28 mouse cellular contexts compared by ENCODE assay signal in genomic region chr4:114435381-114435780, GRCm38 (mm10). TPM values are rescaled to one million over a fixed set of nuclear protein-coding genes. Genes with fewer than 3 reads are reported as not detected.
A peak's percentile ranks its signal among the peaks of the same experiment; 100 is the strongest.
DNase-seq lines count a peak whose midpoint lies in the region; ATAC-seq and TF ChIP-seq lines count a peak whose summit lies in the region.
"Had no signal": no experiment of that assay in that cellular context is flagged by ENCODE, and none has a peak within 500 bp of the region (broad histone marks: within the 10 kb centered on the region; RNA-seq: fewer than 3 reads in every experiment).

No protein-coding gene starts in this region.

- ATAC-seq in heart, embryonic 14.5 days (ENCODE audit: insufficient number of reproducible peaks, insufficient read depth, low FRiP score, low read depth): no peak
- no peak for ATAC-seq in midbrain, embryonic 11.5 days (ENCODE audit: low FRiP score)
- no peak for ATAC-seq in midbrain, embryonic 16.5 days
- ATAC-seq in lung, postnatal 0 days: peak; percentile 83
- ATAC-seq: forebrain, embryonic 15.5 days; inflammation-experienced regulatory T-cells, adult 6 months had no signal

- no peak for DNase-seq in heart, postnatal 10 days
- peak; percentile 69 for DNase-seq in midbrain, embryonic 11.5 days (ENCODE audit: low spot score, missing footprints)
- peak; percentile 77 for DNase-seq in lung, postnatal 0 days (ENCODE audit: low spot score)
- DNase-seq in adrenal gland, postnatal 36 days: no peak
- no peak for DNase-seq in layer of hippocampus, adult 8-10 months (ENCODE audit: low spot score in 2 of 2)
- DNase-seq: adrenal gland, adult 2 months; B cell, adult 2 months; cerebellum, adult 11-12 months; cerebellum, postnatal 10 days; gastrocnemius, postnatal 10 days; kidney, adult 18-20 months; kidney, postnatal 4 days; left cerebral cortex, postnatal 4 days; right cerebral cortex, postnatal 25 days; spleen, adult 18-20 months had no signal

- peak overlapping the region; percentile 6; the same call in 1 of the 2 replicates for H3K4me2 ChIP-seq in heart, embryonic 14.5 days (ENCODE audit: low read length)
- H3K4me2 ChIP-seq in midbrain, embryonic 11.5 days: no peak overlapping the region
- no peak overlapping the region for H3K4me2 ChIP-seq in midbrain, embryonic 16.5 days (ENCODE audit: low read length)
- no peak overlapping the region for H3K4me2 ChIP-seq in lung, postnatal 0 days (replicated peaks; ENCODE audit: low read depth, low read length)
- H3K4me2 ChIP-seq: forebrain, embryonic 15.5 days; hindbrain, embryonic 13.5 days; limb, embryonic 15.5 days; midbrain, embryonic 12.5 days; neural tube, embryonic 12.5 days had no signal

- 47% methylated on average over 7 of the region's 7 CpGs for WGBS in heart, embryonic 14.5 days
- WGBS in midbrain, embryonic 11.5 days: 89% methylated on average over 7 of the region's 7 CpGs
- WGBS in midbrain, embryonic 16.5 days: 83% methylated on average over 7 of the region's 7 CpGs
- WGBS in lung, postnatal 0 days: 52% methylated on average over 7 of the region's 7 CpGs

- H3K9me3 ChIP-seq in heart, embryonic 14.5 days (ENCODE audit: control insufficient read depth, low read length): no peaks in the 10 kb centered on the region
- H3K9me3 ChIP-seq in midbrain, embryonic 11.5 days (ENCODE audit: control insufficient read depth, low read length): no peaks in the 10 kb centered on the region
- no peaks in the 10 kb centered on the region for H3K9me3 ChIP-seq in midbrain, embryonic 16.5 days (replicated peaks; ENCODE audit: control insufficient read depth, low read length, poor library complexity, severe bottlenecking)
- no peaks in the 10 kb centered on the region for H3K9me3 ChIP-seq in lung, postnatal 0 days (ENCODE audit: low read length)
- H3K9me3 ChIP-seq: embryonic facial prominence, embryonic 10.5 days; forebrain, embryonic 15.5 days; hindbrain, embryonic 13.5 days; limb, embryonic 15.5 days; midbrain, embryonic 12.5 days; neural tube, embryonic 12.5 days had no signal

- TF ChIP-seq EP300 in lung, postnatal 0 days (IDR thresholded peaks at IDR 0.05): peak; percentile 77

- no peak overlapping the region for H3K4me3 ChIP-seq in heart, embryonic 14.5 days (ENCODE audit: control insufficient read depth in 1 of 2, insufficient read depth in 1 of 2, low read depth in 1 of 2, low read length in 2 of 2)
- H3K4me3 ChIP-seq in midbrain, embryonic 11.5 days (ENCODE audit: low read depth, low read length): no peak overlapping the region
- H3K4me3 ChIP-seq in midbrain, embryonic 16.5 days (ENCODE audit: low read depth, low read length): no peak overlapping the region
- no peak overlapping the region for H3K4me3 ChIP-seq in lung, postnatal 0 days (ENCODE audit: low read depth, low read length)
- H3K4me3 ChIP-seq: embryonic facial prominence, embryonic 10.5 days; forebrain, embryonic 15.5 days; hindbrain, embryonic 13.5 days; limb, embryonic 15.5 days; midbrain, embryonic 12.5 days; neural tube, embryonic 12.5 days had no signal

- H3K27ac ChIP-seq in heart, embryonic 14.5 days (replicated peaks in 1 of 2; ENCODE audit: control insufficient read depth in 1 of 2, insufficient read depth in 1 of 2, low read depth in 2 of 2, low read length in 2 of 2): no peak overlapping the region
- H3K27ac ChIP-seq in midbrain, embryonic 11.5 days (ENCODE audit: low read depth, low read length): no peak overlapping the region
- H3K27ac ChIP-seq in midbrain, embryonic 16.5 days (ENCODE audit: low read length): no peak overlapping the region
- no peak overlapping the region for H3K27ac ChIP-seq in lung, postnatal 0 days (ENCODE audit: low read length)
- H3K27ac ChIP-seq: embryonic facial prominence, embryonic 10.5 days; forebrain, embryonic 15.5 days; hindbrain, embryonic 13.5 days; limb, embryonic 15.5 days; midbrain, embryonic 12.5 days; neural tube, embryonic 12.5 days had no signal

- intact Hi-C loops in heart, postnatal 10 days (cut with DNase I): loop anchor here (2.0 kb wide), 1 partner anchor 29 kb away; the partner anchor contains the start of gene Trabd2b

- TF ChIP-seq CTCF in lung, postnatal 0 days (IDR thresholded peaks at IDR 0.05): no peak

- no peaks in the 10 kb centered on the region for H3K27me3 ChIP-seq in heart, embryonic 14.5 days (ENCODE audit: control insufficient read depth, insufficient read depth, low read length)
- no peaks in the 10 kb centered on the region for H3K27me3 ChIP-seq in midbrain, embryonic 11.5 days (ENCODE audit: control insufficient read depth, insufficient read depth, low read length)
- H3K27me3 ChIP-seq in midbrain, embryonic 16.5 days (ENCODE audit: control insufficient read depth, insufficient read depth, low read depth, low read length): no peaks in the 10 kb centered on the region
- no peaks in the 10 kb centered on the region for H3K27me3 ChIP-seq in lung, postnatal 0 days (replicated peaks; ENCODE audit: insufficient read depth, low read length)
- H3K27me3 ChIP-seq: forebrain, embryonic 15.5 days; hindbrain, embryonic 13.5 days; limb, embryonic 15.5 days; midbrain, embryonic 12.5 days; neural tube, embryonic 12.5 days had no signal

- no peaks in the 10 kb centered on the region for H3K36me3 ChIP-seq in heart, embryonic 14.5 days (ENCODE audit: control insufficient read depth, insufficient read depth, low read length)
- H3K36me3 ChIP-seq in midbrain, embryonic 11.5 days (ENCODE audit: control insufficient read depth, insufficient read depth, low read length): no peaks in the 10 kb centered on the region
- H3K36me3 ChIP-seq in midbrain, embryonic 16.5 days (ENCODE audit: control insufficient read depth, insufficient read depth, low read length): no peaks in the 10 kb centered on the region
- H3K36me3 ChIP-seq in lung, postnatal 0 days (ENCODE audit: insufficient read depth, low read length): no peaks in the 10 kb centered on the region
- H3K36me3 ChIP-seq: embryonic facial prominence, embryonic 10.5 days; forebrain, embryonic 15.5 days; G1E; hindbrain, embryonic 13.5 days; limb, embryonic 15.5 days; midbrain, embryonic 12.5 days; neural tube, embryonic 12.5 days had no signal

- H3K4me1 ChIP-seq in heart, embryonic 14.5 days (ENCODE audit: control insufficient read depth in 2 of 2, insufficient read depth in 2 of 2, low read length in 2 of 2): peaks cover 5 to 6% of the 10 kb centered on the region in 2 experiments; a peak in 3 of 4 replicates
- no peaks in the 10 kb centered on the region for H3K4me1 ChIP-seq in midbrain, embryonic 11.5 days (ENCODE audit: control insufficient read depth, insufficient read depth, low read length)
- H3K4me1 ChIP-seq in midbrain, embryonic 16.5 days (ENCODE audit: control insufficient read depth, insufficient read depth, low read length): no peaks in the 10 kb centered on the region
- H3K4me1 ChIP-seq in lung, postnatal 0 days (ENCODE audit: insufficient read depth, low read depth, low read length): no peaks in the 10 kb centered on the region
- H3K4me1 ChIP-seq: forebrain, embryonic 15.5 days; hindbrain, embryonic 13.5 days; midbrain, embryonic 12.5 days; neural tube, embryonic 12.5 days had no signal

- H3K9ac ChIP-seq in heart, embryonic 14.5 days (ENCODE audit: low read length): no peak overlapping the region
- no peak overlapping the region for H3K9ac ChIP-seq in midbrain, embryonic 11.5 days (ENCODE audit: low read length)
- H3K9ac ChIP-seq in midbrain, embryonic 16.5 days (ENCODE audit: low read depth, low read length): no peak overlapping the region
- H3K9ac ChIP-seq in lung, postnatal 0 days (replicated peaks; ENCODE audit: low read depth): no peak overlapping the region
- H3K9ac ChIP-seq: forebrain, embryonic 15.5 days; hindbrain, embryonic 13.5 days; limb, embryonic 15.5 days; midbrain, embryonic 12.5 days; neural tube, embryonic 12.5 days had no signal

RNA-seq across cellular contexts. Expression of gene Trabd2b, which starts 28.9 kb away (rescaled TPM):
- 1.9 and 2.7 TPM in 2 replicates for polyA plus RNA-seq in heart, embryonic 14.5 days (2014; fragmentation: Nextera tagmentation; extraction: Ambion mirVana)
- total RNA-seq in heart, postnatal 10 days (2021): 10 to 100 TPM; 21.1 to 25.6 TPM
- polyA plus RNA-seq in midbrain, embryonic 11.5 days (2014; fragmentation: Nextera tagmentation; extraction: Ambion mirVana): 2.1 and 2.2 TPM in 2 replicates
- polyA plus RNA-seq in midbrain, embryonic 16.5 days (2015; fragmentation: Nextera tagmentation; extraction: Ambion mirVana): 0.32 and 0.58 TPM in 2 replicates
- 2.4 and 3.4 TPM in 2 replicates for polyA plus RNA-seq in lung, postnatal 0 days (2015; fragmentation: Nextera tagmentation; extraction: Ambion mirVana)
- total RNA-seq in adrenal gland, postnatal 36 days (2021): 1 to 10 TPM; 1.3 to 2.2 TPM
- 1 to 10 TPM; 1.8 to 2.1 (median 2.1) TPM for total RNA-seq in layer of hippocampus, adult 8-10 months (2022)
- total RNA-seq: CH12.LX; granulocyte monocyte progenitor cell, adult 5-6 weeks; megakaryocyte progenitor cell, adult 5-6 weeks had no signal
- polyA plus RNA-seq: G1E; inflammation-experienced regulatory T-cells, adult 6 months had no signal

Comparison
In these comparisons a context has a peak if more than half of its experiments do, and no peak if none do; other contexts are left out.
1. DNase-seq: peak in midbrain, embryonic 11.5 days (single experiment) and lung, postnatal 0 days (single experiment); none in heart, postnatal 10 days (0 of 2), adrenal gland, postnatal 36 days (0 of 2) and layer of hippocampus, adult 8-10 months (0 of 2).